Mouse (Mus musculus) stomach, postnatal 0 days (tissue): ENCODE data around the gene Ttc38. TPM values are rescaled to one million over a fixed set of nuclear protein-coding genes. Genes with fewer than 3 reads are reported as not detected.

ENCODE experiments used
- ATAC-seq: fragments of 200-750 bp; cut with Nextera tagmentation; 2 replicates; pipeline ENCODE4 v1.8.0; 2017; ENCODE audit not compliant: low FRiP score, low TSS enrichment
- DNase-seq: peaks from one replicate; pipeline ENCODE4 v3.0.0-alpha.2; 2016; ENCODE audit warnings: low spot score
- H3K27ac ChIP-seq: fragments of 300-500 bp; sonication (generic); replicated peaks from 2 replicates; pipeline ENCODE4 v1.5.1; 2014; ENCODE audit warnings: mild to moderate bottlenecking, control low read depth
- H3K27me3 ChIP-seq: fragments of 300-500 bp; sonication (generic); 2 replicates; pipeline ENCODE4 v1.6.1; 2014; ENCODE audit warnings: low read length; ENCODE audit not compliant: control insufficient read depth, insufficient read depth
- H3K36me3 ChIP-seq: fragments of 300-500 bp; sonication (generic); 2 replicates; pipeline ENCODE4 v1.6.1; 2014; ENCODE audit warnings: low read length, mixed read lengths; ENCODE audit not compliant: control insufficient read depth, insufficient read depth
- H3K4me1 ChIP-seq: fragments of 300-500 bp; sonication (generic); replicated peaks from 2 replicates; pipeline ENCODE4 v1.6.1; 2014; ENCODE audit warnings: antibody characterized with exemption; ENCODE audit not compliant: control insufficient read depth, insufficient read depth
- H3K4me2 ChIP-seq: fragments of 300-500 bp; sonication (generic); replicated peaks from 2 replicates; pipeline ENCODE4 v1.6.1; 2014; ENCODE audit warnings: low read depth, mild to moderate bottlenecking, control low read depth, moderate library complexity
- H3K4me3 ChIP-seq: fragments of 300-500 bp; sonication (generic); 2 replicates; pipeline ENCODE4 v1.5.1; 2014; ENCODE audit warnings: low read depth, low read length, control low read depth
- H3K9ac ChIP-seq: fragments of 300-500 bp; sonication (generic); 2 replicates; pipeline ENCODE4 v1.6.1; 2014; ENCODE audit warnings: mild to moderate bottlenecking, low read length, control low read depth, mixed read lengths
- H3K9me3 ChIP-seq: fragments of 300-500 bp; sonication (generic); 2 replicates; pipeline ENCODE4 v1.6.1; 2016; ENCODE audit warnings: low read length; ENCODE audit not compliant: control insufficient read depth
- CTCF ChIP-seq: IDR thresholded peaks from 2 replicates; pipeline ENCODE4 v1.5.1; 2016; ENCODE audit warnings: antibody characterized with exemption, low read depth, mild to moderate bottlenecking, moderate library complexity
- EP300 ChIP-seq: optimal IDR thresholded peaks from 2 replicates; pipeline ENCODE3; 2016; ENCODE audit warnings: antibody characterized with exemption
- WGBS: fragments of 180-500 bp; shearing (Covaris S2); extraction: QIAGEN DNeasy Blood & Tissue Kit; methylation state at CpG from one replicate; pipeline ENCODE4 v1.1.7; 2014; 5-methylcytosine and 5-hydroxymethylcytosine counted together
- polyA plus RNA-seq: library from polyadenylated mRNA; unstranded; fragments of >200 nt; fragmentation: Nextera tagmentation; extraction: Ambion mirVana; gene quantifications from 2 replicates; pipeline ENCODE4 v1.2.1, GENCODE M21; 2015

Gene Ttc38
- polyA plus RNA-seq, 1 experiment from 2014 or later, result 15.6 TPM

DNA sequence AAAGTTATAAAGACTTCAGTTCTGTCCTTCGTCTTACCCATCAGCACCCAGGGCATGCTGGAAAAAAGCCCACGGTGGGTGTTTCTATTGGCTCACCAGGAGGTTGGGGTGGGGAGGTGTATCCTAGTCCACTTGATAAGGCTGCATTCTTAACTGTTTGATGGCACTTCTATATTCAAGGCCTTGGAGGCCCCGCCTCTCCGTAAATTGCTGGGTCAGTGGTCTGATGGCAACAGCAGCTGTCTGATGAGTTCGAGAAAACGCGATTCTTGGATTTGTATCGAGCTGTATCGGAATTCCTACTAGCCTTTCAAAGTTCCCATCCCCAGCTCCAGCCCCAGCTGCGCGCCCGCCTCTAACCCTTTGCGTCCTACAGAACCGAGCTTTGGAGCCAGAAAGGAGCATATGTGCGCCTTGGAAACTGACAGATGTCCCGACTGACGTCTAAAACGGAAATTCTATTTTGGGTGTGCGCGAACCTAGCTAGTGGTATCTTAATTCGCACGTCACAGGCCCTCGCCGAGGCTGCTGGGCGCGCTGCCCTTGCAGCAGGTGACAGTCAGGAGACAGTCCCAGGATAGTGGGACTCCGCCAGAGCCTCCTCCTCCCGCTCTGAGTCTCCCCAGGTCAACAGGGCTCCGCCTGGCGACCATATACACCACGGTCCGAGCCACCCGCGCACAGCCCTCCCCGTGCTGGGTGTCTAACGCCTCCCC is 21.1 kb upstream of the Ttc38 start:
- Histone ChIP-seq H3K4me1 (no peaks in the 10 kb centered on the region), H3K9ac (peak overlapping the region; percentile 84), H3K27ac (peak overlapping the region; percentile 94), H3K4me2 (peak overlapping the region; percentile 93), H3K4me3 (peak overlapping the region; percentile 73), H3K36me3 (no peaks in the 10 kb centered on the region), H3K27me3 (no peaks in the 10 kb centered on the region), H3K9me3 (no peaks in the 10 kb centered on the region)
- 2% methylated on average over 36 of the region's 36 CpGs for WGBS
- peak; percentile 29; the same call in 1 of the 2 replicates for TF ChIP-seq CTCF
- no peak for TF ChIP-seq EP300
- DNase-seq (peak; percentile 44), ATAC-seq (peak; percentile 71)

DNA sequence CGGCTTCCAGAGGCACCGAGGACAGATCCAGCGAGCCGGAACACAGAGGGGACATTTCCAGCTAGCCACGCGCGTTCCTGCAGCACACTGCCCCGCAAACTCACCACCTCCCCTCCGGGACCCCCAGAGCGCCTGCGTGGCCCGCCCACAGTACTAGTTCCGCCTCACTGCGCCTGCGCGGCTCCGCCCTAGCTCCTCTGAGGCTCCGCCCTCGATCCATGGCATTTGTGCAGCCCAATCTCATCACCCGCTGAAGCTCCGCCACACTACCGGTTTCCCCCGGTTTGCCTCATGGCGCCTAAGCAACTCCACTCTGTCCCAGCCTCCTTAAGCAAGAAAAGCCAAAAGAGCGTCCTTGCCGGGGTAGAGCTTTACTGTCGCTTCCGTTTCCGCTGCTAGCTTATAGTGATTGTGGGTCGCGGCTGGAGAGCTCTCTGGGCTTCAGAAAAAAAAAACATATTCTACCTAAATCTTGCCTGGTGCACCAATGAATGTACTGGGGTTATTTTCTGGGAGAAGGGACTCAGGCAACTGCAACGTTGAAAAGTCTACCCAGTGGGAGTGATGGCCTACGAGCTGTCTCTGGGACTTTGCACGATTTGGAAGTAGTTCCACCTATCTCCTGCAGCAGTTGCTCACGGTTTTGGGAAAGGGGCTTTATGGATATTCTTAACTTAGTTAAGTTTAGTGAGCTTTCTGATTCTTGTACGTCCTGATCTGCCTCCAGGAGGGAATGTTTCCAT is 20.4 kb upstream of the Ttc38 start, which contains the start of gene Cdpf1:
Gene Cdpf1, minus strand, starts transcription at position 163 of the 743 bp plus-strand sequence.
- peak within 1 kb of the TSS; percentile 94 for H3K27ac ChIP-seq
- H3K9me3 ChIP-seq, result no peaks in the 10 kb centered on the region
- peak within 1 kb of the TSS; percentile 73 for H3K4me3 ChIP-seq
- H3K4me1 ChIP-seq, result no peaks in the 10 kb centered on the region
- peak within 1 kb of the TSS; percentile 84 for H3K9ac ChIP-seq
- peak; percentile 98 for DNase-seq
- H3K27me3 ChIP-seq, result no peaks in the 10 kb centered on the region
- ATAC-seq, result peak; percentile 95
- H3K36me3 ChIP-seq, result no peaks in the 10 kb centered on the region
- peak within 1 kb of the TSS; percentile 93 for H3K4me2 ChIP-seq
- TF ChIP-seq CTCF, result 0 out of 2 replicates have a peak, but pooled peaks have one; percentile 0
- TF ChIP-seq EP300, result no peak
- WGBS, result 3% methylated on average over 36 of the region's 36 CpGs

DNA sequence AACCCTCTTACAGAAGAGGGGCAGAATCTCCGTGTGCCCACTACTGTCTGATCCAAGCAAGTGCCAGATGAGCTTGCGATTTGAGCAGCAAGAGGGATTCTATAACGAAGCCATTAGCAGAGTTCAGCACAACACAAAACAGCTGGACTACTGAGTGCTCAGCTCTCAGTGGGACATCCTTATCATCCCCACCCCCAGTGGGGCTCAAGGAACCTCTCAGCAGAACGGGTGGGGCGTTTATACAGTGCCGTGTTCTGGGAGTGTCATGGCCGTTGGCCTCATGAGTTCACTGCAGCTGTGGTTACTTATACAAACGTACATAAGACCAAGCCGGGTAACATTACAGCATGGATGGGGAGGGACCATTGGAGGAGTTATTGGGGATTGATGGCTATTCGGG is 18.7 kb upstream of the Ttc38 start:
- peak; percentile 51 for DNase-seq
- no peak for TF ChIP-seq EP300
- TF ChIP-seq CTCF, result no peak
- Histone ChIP-seq H3K9me3 (no peaks in the 10 kb centered on the region), H3K27me3 (no peaks in the 10 kb centered on the region), H3K4me2 (no peak overlapping the region), H3K36me3 (no peaks in the 10 kb centered on the region), H3K9ac (no peak overlapping the region), H3K4me1 (no peaks in the 10 kb centered on the region), H3K4me3 (no peak overlapping the region), H3K27ac (no peak overlapping the region)
- ATAC-seq, result peak; percentile 61
- 43% methylated on average over 10 of the region's 10 CpGs for WGBS

DNA sequence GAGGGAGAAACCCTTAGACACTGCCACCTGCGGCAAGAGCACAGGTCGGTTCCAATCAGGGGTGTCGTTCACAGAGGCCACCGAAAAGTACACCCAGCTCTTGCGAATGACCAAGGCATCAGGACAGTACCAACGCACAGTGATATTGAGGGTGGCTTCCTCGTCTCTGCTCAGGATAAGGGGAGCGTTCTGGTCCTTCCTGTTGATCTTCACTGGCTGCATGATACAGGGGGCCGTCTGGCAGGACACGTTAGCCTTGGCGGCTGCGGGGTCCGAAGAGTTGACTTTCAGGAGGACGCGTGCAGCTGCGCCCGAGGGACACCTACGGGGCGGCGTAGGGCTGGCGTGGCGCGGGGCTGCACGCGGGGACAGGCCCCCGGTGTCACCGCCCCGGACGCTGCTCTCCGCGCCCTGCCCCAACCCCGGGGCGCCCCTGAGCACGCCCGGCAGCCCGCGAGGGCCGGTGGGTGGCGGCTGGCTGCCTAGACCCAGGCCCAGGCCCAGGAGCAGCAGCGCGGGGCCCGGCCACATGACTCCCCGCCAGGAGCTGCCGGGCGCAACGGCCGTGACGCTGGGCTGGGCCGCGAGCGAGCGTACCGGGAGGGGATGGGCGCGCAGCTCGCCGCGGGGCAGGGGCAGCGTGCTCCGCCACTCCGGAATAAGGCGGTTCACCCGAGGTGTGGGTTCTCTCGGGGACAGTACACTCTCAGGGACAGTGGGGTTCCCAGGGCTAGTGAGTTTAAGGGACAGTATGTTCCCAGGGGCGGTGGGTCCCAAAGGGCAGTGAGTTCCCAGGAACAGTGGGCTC is 10.7 kb upstream of the Ttc38 start, which contains the start of gene Pkdrej:
Gene Pkdrej, minus strand, starts transcription at position 532 of the 808 bp plus-strand sequence.
- Histone ChIP-seq H3K4me1 (no peaks in the 10 kb centered on the region), H3K9me3 (no peaks in the 10 kb centered on the region), H3K36me3 (no peaks in the 10 kb centered on the region), H3K9ac (peak within 1 kb of the TSS; percentile 70), H3K27me3 (no peaks in the 10 kb centered on the region), H3K4me2 (peak within 1 kb of the TSS; percentile 93), H3K27ac (0 out of 2 replicates have a peak within 1 kb of the TSS, but pooled peaks have one; percentile 53), H3K4me3 (peak within 1 kb of the TSS; percentile 51)
- 2% methylated on average over 61 of the region's 65 CpGs for WGBS
- no peak for TF ChIP-seq CTCF
- TF ChIP-seq EP300, result no peak
- DNase-seq, result peak; percentile 45
- ATAC-seq, result peak; percentile 85

DNA sequence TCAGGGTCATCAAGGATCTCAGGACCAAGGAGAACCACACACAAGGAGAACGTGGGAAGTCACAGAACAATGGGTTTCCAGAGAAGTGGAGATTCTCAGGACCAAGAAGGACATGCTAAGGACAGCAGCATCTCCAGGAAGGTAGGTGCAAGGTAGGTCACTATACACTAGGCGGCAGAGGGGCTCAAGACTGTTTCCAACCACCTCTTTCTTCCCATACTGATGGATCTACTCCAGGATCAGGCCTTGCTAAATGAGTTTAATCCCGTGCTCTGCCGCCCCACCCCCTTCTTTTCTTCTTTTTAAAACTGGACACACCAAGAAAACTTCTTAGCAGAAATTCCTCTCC is 10.1 kb upstream of the Ttc38 start:
- no peaks in the 10 kb centered on the region for H3K36me3 ChIP-seq
- no peaks in the 10 kb centered on the region for H3K4me1 ChIP-seq
- H3K27me3 ChIP-seq, result no peaks in the 10 kb centered on the region
- H3K4me3 ChIP-seq, result peak overlapping the region; percentile 51
- H3K9ac ChIP-seq, result peak overlapping the region; percentile 70
- WGBS, result 17% methylated on average over 4 of the region's 4 CpGs
- 0 out of 2 replicates have a peak overlapping the region, but pooled peaks have one; percentile 53 for H3K27ac ChIP-seq
- H3K9me3 ChIP-seq, result no peaks in the 10 kb centered on the region
- ATAC-seq, result peak; percentile 82
- DNase-seq, result peak; percentile 35
- peak overlapping the region; percentile 93 for H3K4me2 ChIP-seq
- TF ChIP-seq CTCF, result peak; percentile 62
- TF ChIP-seq EP300, result no peak
